In the genomic region with DNA sequence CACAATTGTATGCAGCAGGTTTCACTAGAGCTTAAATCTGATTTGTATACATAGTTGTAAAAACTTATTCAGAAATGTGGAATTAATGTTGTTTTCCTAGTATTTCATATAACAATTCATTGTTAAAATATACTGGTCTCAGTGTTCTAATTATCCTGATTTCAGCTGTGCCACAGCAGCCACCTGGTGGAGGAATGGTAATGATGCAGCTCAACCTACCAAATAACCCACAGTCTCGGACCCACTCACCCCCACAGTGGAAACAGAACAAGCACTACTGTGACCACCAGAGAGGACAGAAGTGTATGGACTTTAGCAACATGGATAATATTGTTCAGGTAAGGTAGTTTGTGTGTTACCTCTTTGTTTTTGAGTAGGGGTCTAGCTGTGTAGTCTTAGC, we compare ENCODE assay signal across 14 mouse cellular contexts. TPM values are rescaled to one million over a fixed set of nuclear protein-coding genes. Genes with fewer than 3 reads are reported as not detected.
DNase-seq lines count a peak whose midpoint lies in the region; ATAC-seq and TF ChIP-seq lines count a peak whose summit lies in the region.
"Had no signal": no experiment of that assay in that cellular context is flagged by ENCODE, and none has a peak within 500 bp of the region (broad histone marks: within the 10 kb centered on the region; RNA-seq: fewer than 3 reads in every experiment).

No protein-coding gene starts in this region.

- no peak for ATAC-seq in CD4-positive, CD25-positive, alpha-beta regulatory T cell, adult 4 months
- no peak for ATAC-seq in kidney, postnatal 0 days (replicated peaks; ENCODE audit: low FRiP score, low read depth)
- ATAC-seq in kidney, embryonic 14.5 days (ENCODE audit: low FRiP score, low TSS enrichment) = no peak
- no peak for ATAC-seq in activated CD4-positive, CD25-positive, alpha-beta regulatory T cell, adult 4 months

- no peak overlapping the region for H3K4me2 ChIP-seq in kidney, postnatal 0 days (ENCODE audit: low read length)
- no peak overlapping the region for H3K4me2 ChIP-seq in kidney, embryonic 14.5 days (replicated peaks; ENCODE audit: low read depth, low read length)
- H3K4me2 ChIP-seq: heart, embryonic 15.5 days had no signal

- H3K9ac ChIP-seq in kidney, postnatal 0 days (ENCODE audit: low read depth, low read length) = no peak overlapping the region
- H3K9ac ChIP-seq in kidney, embryonic 14.5 days (ENCODE audit: low read depth, low read length) = no peak overlapping the region
- H3K9ac ChIP-seq: heart, embryonic 15.5 days had no signal

- H3K4me1 ChIP-seq in kidney, postnatal 0 days (replicated peaks; ENCODE audit: insufficient read depth, low read length) = no peaks in the 10 kb centered on the region
- no peaks in the 10 kb centered on the region for H3K4me1 ChIP-seq in kidney, embryonic 14.5 days (ENCODE audit: control insufficient read depth, insufficient read depth, low read length)
- no peaks in the 10 kb centered on the region for H3K4me1 ChIP-seq in E14TG2a.4 (replicated peaks; ENCODE audit: low read depth, low read length)
- H3K4me1 ChIP-seq: heart, embryonic 15.5 days had no signal

- H3K27ac ChIP-seq in kidney, postnatal 0 days = no peak overlapping the region
- no peak overlapping the region for H3K27ac ChIP-seq in kidney, embryonic 14.5 days (ENCODE audit: low read depth, low read length)
- H3K27ac ChIP-seq: heart, embryonic 15.5 days had no signal

- no peaks in the 10 kb centered on the region for H3K9me3 ChIP-seq in kidney, postnatal 0 days (replicated peaks; ENCODE audit: low read length)
- no peaks in the 10 kb centered on the region for H3K9me3 ChIP-seq in kidney, embryonic 14.5 days (ENCODE audit: control insufficient read depth, low read length)
- H3K9me3 ChIP-seq in E14TG2a.4 (ENCODE audit: low read length) = no peaks in the 10 kb centered on the region
- H3K9me3 ChIP-seq: heart, embryonic 15.5 days had no signal

- no peaks in the 10 kb centered on the region for H3K27me3 ChIP-seq in kidney, postnatal 0 days (ENCODE audit: insufficient read depth, low read length)
- H3K27me3 ChIP-seq in kidney, embryonic 14.5 days (ENCODE audit: control insufficient read depth, insufficient read depth, low read length) = no peaks in the 10 kb centered on the region
- no peaks in the 10 kb centered on the region for H3K27me3 ChIP-seq in E14TG2a.4 (ENCODE audit: insufficient read depth, low read length)
- H3K27me3 ChIP-seq: heart, embryonic 15.5 days had no signal

- H3K36me3 ChIP-seq in kidney, postnatal 0 days (ENCODE audit: insufficient read depth, low read length) = peaks cover 26% of the 10 kb centered on the region
- peaks cover 40% of the 10 kb centered on the region; the same call in 1 of the 2 replicates for H3K36me3 ChIP-seq in kidney, embryonic 14.5 days (ENCODE audit: control insufficient read depth, insufficient read depth, low read length)
- peaks cover 61% of the 10 kb centered on the region for H3K36me3 ChIP-seq in E14TG2a.4 (ENCODE audit: insufficient read depth, low read length)

- no peak overlapping the region for H3K4me3 ChIP-seq in kidney, postnatal 0 days (replicated peaks; ENCODE audit: low read depth, low read length)
- H3K4me3 ChIP-seq in kidney, embryonic 14.5 days (ENCODE audit: low read length) = no peak overlapping the region
- no peak overlapping the region for H3K4me3 ChIP-seq in E14TG2a.4 (replicated peaks; ENCODE audit: low read length)
- H3K4me3 ChIP-seq: erythroblast, embryonic 14.5 days; heart, embryonic 15.5 days had no signal

- WGBS in kidney, postnatal 0 days = 72% methylated on average over 1 of the region's 1 CpGs
- WGBS in kidney, embryonic 14.5 days = 82% methylated on average over 1 of the region's 1 CpGs

- TF ChIP-seq CTCF in kidney, postnatal 0 days (IDR thresholded peaks at IDR 0.05; ENCODE audit: low read depth) = peak; percentile 66
- peak; percentile 56 for TF ChIP-seq CTCF in E14TG2a.4 (conservative IDR thresholded peaks at IDR 0.05; ENCODE audit: low read length)

- DNase-seq in CD4-positive, CD25-positive, alpha-beta regulatory T cell, adult 2 months (ENCODE audit: low read depth, low spot score) = peak; percentile 16
- DNase-seq in kidney, postnatal 0 days (ENCODE audit: low spot score) = peak; percentile 4
- peak; percentile 8 for DNase-seq in forelimb bud, embryonic 11.5 days (ENCODE audit: low read depth, low spot score)
- no peak for DNase-seq in adrenal gland, postnatal 36 days
- DNase-seq: cerebellum, postnatal 14 days; left cerebral cortex, postnatal 4 days; lung, postnatal 14 days; thymus, postnatal 25 days had no signal

RNA-seq across cellular contexts. Expression of gene Ubxn4, which starts 20.5 kb away (rescaled TPM):
- polyA plus RNA-seq in CD4-positive, CD25-positive, alpha-beta regulatory T cell, adult 4 months (2017; shearing (Covaris generic)) = 10 to 100 TPM; 41.5 to 59.1 TPM
- 76.2 and 78.4 TPM in 2 replicates for polyA plus RNA-seq in kidney, postnatal 0 days (2015; fragmentation: Nextera tagmentation; extraction: Ambion mirVana)
- polyA plus RNA-seq in kidney, embryonic 14.5 days (2014; fragmentation: Nextera tagmentation; extraction: Ambion mirVana) = 56.4 and 60.9 TPM in 2 replicates
- total RNA-seq in adrenal gland, postnatal 36 days (2021) = 10 to 100 TPM; 68.9 to 86.1 TPM
- 10 to 100 TPM; 43.7 to 59.3 TPM for polyA plus RNA-seq in activated CD4-positive, CD25-positive, alpha-beta regulatory T cell, adult 4 months (2017; shearing (Covaris generic))

Comparison
In these comparisons a context has a peak if more than half of its experiments do, and no peak if none do; other contexts are left out.
1. DNase-seq: peak in CD4-positive, CD25-positive, alpha-beta regulatory T cell, adult 2 months (single experiment), kidney, postnatal 0 days (single experiment) and forelimb bud, embryonic 11.5 days (single experiment); none in adrenal gland, postnatal 36 days (0 of 2).